Mouse (Mus musculus) liver, adult 2 months (tissue): ENCODE measurements around the gene Bank1. TPM values are rescaled to one million over a fixed set of nuclear protein-coding genes. Genes with fewer than 3 reads are reported as not detected.
"Not testable (repeated sequence)": the region's sequence is repeated elsewhere in the genome, so short reads cannot be mapped to it uniquely, and the experiment has no call there.

Experiments
- DNase-seq: peaks from one replicate; pipeline ENCODE4 v3.0.0-alpha.2; 2011; ENCODE audit warnings: low read depth, low spot score; ENCODE audit errors: extremely low read depth
- H3K27ac ChIP-seq: fragments of 200-500 bp; replicated peaks from 2 replicates; pipeline ENCODE4 v1.5.1; 2012; ENCODE audit warnings: low read depth, mild to moderate bottlenecking, control low read depth, inconsistent platforms, low read length; ENCODE audit not compliant: insufficient read depth
- H3K27me3 ChIP-seq: fragments of 200-500 bp; 2 replicates; pipeline ENCODE4 v1.6.1; 2012; ENCODE audit warnings: mild to moderate bottlenecking, moderate library complexity, low read length, inconsistent platforms; ENCODE audit not compliant: control insufficient read depth, insufficient read depth
- H3K36me3 ChIP-seq: fragments of 200-500 bp; 2 replicates; pipeline ENCODE4 v1.6.1; 2012; ENCODE audit warnings: low read length, inconsistent platforms; ENCODE audit not compliant: control insufficient read depth, insufficient read depth
- H3K4me1 ChIP-seq: fragments of 200-500 bp; 2 replicates; pipeline ENCODE4 v1.6.1; 2011; ENCODE audit warnings: low read length; ENCODE audit not compliant: control insufficient read depth, insufficient read depth
- H3K4me3 ChIP-seq: fragments of 200-500 bp; 2 replicates; pipeline ENCODE4 v1.5.1; 2011; ENCODE audit warnings: low read depth, mild to moderate bottlenecking, control low read depth, low read length, moderate library complexity; ENCODE audit not compliant: insufficient read depth
- H3K79me2 ChIP-seq: fragments of 200-500 bp; 2 replicates; pipeline ENCODE4 v1.6.1; 2012; ENCODE audit warnings: inconsistent platforms, mild to moderate bottlenecking, low read length, moderate library complexity; ENCODE audit not compliant: control insufficient read depth, insufficient read depth
- H3K9ac ChIP-seq: fragments of 200-500 bp; 2 replicates; pipeline ENCODE4 v1.6.1; 2012; ENCODE audit warnings: low read depth, mild to moderate bottlenecking, control low read depth, inconsistent platforms, low read length
- CTCF ChIP-seq: fragments of 200-500 bp; IDR thresholded peaks from 2 replicates; pipeline ENCODE4 v1.5.1; 2011; ENCODE audit warnings: low read depth, low read length, control low read depth
- POLR2A ChIP-seq: fragments of 200-500 bp; IDR thresholded peaks from 2 replicates; pipeline ENCODE4 v1.6.1; 2011; ENCODE audit warnings: low read length, control low read depth; ENCODE audit not compliant: insufficient read depth; ENCODE audit errors: extremely low read depth
- WGBS: fragments of 180-500 bp; shearing (Covaris S2); methylation state at CpG from one replicate; pipeline ENCODE4 v1.1.7; 2018; 5-methylcytosine and 5-hydroxymethylcytosine counted together
- polyA plus RNA-seq: library from polyadenylated mRNA; depleted of rRNA; stranded (reverse); fragments of >200 nt; gene quantifications from 2 replicates; pipeline ENCODE4 v1.2.3, GENCODE M21; 2012
- total RNA-seq: library from RNA; depleted of rRNA; stranded (reverse); fragments of >200 nt; gene quantifications from 2 replicates; pipeline ENCODE4 v1.2.3, GENCODE M21; 2014

Bank1 gene
- total and polyA plus RNA-seq, 2 experiments = 0.49 to 3.2 TPM

- H3K9ac ChIP-seq = no peak overlapping the region
- H3K36me3 ChIP-seq = no peaks in the 10 kb centered on the region
- WGBS = 80% methylated on average over 1 of the region's 1 CpGs
- no peaks in the 10 kb centered on the region for H3K27me3 ChIP-seq
- no peaks in the 10 kb centered on the region for H3K4me1 ChIP-seq
- TF ChIP-seq POLR2A (no peak), CTCF (no peak)
- H3K4me3 ChIP-seq = no peak overlapping the region
- DNase-seq = peak; percentile 14
- H3K27ac ChIP-seq = no peak overlapping the region
- H3K79me2 ChIP-seq = no peaks in the 10 kb centered on the region
Measured at GRCm38 (mm10) chr3:136347277-136347676, 21.4 kb upstream of the Bank1 start.

DNA sequence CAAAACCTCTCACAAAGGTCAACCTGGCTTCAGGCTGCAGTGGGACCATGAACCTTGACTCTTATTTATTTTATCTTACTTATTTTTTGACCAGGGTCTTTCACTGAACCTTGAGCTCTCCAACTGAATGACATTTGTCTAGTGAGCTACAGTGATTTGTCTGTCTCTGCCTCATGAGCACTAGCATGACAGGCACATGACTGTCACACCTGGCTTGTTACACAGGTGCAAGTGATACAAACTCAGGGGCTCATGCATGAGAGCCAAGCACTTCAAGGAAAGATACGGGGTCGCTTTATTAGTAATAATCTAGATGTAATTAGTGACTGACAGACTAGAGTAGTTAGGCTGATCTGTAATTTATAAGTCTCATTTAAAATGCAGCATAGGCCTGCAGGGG, 16.0 kb upstream of the Bank1 start:
- H3K27me3 ChIP-seq = no peaks in the 10 kb centered on the region
- H3K4me3 ChIP-seq = no peak overlapping the region
- H3K27ac ChIP-seq = no peak overlapping the region
- no peak for DNase-seq
- no peaks in the 10 kb centered on the region for H3K4me1 ChIP-seq
- H3K9ac ChIP-seq = no peak overlapping the region
- no peaks in the 10 kb centered on the region for H3K36me3 ChIP-seq
- H3K79me2 ChIP-seq = no peaks in the 10 kb centered on the region
- 94% methylated on average over 2 of the region's 2 CpGs for WGBS
- no peak for TF ChIP-seq POLR2A
- TF ChIP-seq CTCF = no peak

DNA sequence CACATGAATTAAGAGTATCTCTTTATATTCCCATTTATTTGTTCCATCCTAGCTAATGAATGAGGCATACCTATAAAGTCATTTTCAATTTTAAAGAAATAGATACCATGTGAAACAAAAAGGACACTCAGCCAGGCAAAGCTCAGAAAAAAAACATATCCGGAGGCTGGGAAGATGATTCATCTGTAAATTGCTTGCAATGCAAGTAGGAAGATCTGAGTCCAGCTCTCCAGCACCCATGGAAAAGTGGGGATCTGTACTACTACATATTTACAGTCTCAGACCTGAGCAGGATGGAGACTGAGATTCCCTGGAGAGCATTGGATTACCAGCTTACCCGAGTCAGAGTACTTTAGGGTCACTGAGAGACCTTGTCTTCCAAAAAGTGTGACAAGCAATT, 14.0 kb upstream of the Bank1 start:
- H3K9ac ChIP-seq = no peak overlapping the region
- TF ChIP-seq POLR2A = no peak
- no peak for TF ChIP-seq CTCF
- 78% methylated on average over 2 of the region's 2 CpGs for WGBS
- no peaks in the 10 kb centered on the region for H3K36me3 ChIP-seq
- H3K27me3 ChIP-seq = no peaks in the 10 kb centered on the region
- H3K79me2 ChIP-seq = no peaks in the 10 kb centered on the region
- no peak overlapping the region for H3K27ac ChIP-seq
- H3K4me3 ChIP-seq = no peak overlapping the region
- no peak for DNase-seq
- H3K4me1 ChIP-seq = no peaks in the 10 kb centered on the region

- Histone ChIP-seq H3K79me2 (no peaks in the 10 kb centered on the region), H3K27ac (no peak overlapping the region), H3K27me3 (no peaks in the 10 kb centered on the region), H3K4me3 (no peak overlapping the region), H3K4me1 (no peaks in the 10 kb centered on the region), H3K9ac (no peak overlapping the region), H3K36me3 (no peaks in the 10 kb centered on the region)
- 49% methylated on average over 2 of the region's 2 CpGs for WGBS
- TF ChIP-seq POLR2A (no peak), CTCF (no peak)
- peak; percentile 21 for DNase-seq
Measured at GRCm38 (mm10) chr3:136331135-136331534, 5.3 kb upstream of the Bank1 start.

- H3K9ac ChIP-seq = no peak overlapping the region
- no peak for DNase-seq
- no peaks in the 10 kb centered on the region for H3K27me3 ChIP-seq
- no peaks in the 10 kb centered on the region for H3K36me3 ChIP-seq
- H3K27ac ChIP-seq = no peak overlapping the region
- no peak for TF ChIP-seq CTCF
- no peak for TF ChIP-seq POLR2A
- no peaks in the 10 kb centered on the region for H3K4me1 ChIP-seq
- H3K4me3 ChIP-seq = no peak overlapping the region
- H3K79me2 ChIP-seq = no peaks in the 10 kb centered on the region
Measured at GRCm38 (mm10) chr3:136330043-136330442, 4.2 kb upstream of the Bank1 start.

GRCm38 (mm10) chr3:136329133-136329532, 3.3 kb upstream of the Bank1 start:
- H3K4me1 ChIP-seq = no peaks in the 10 kb centered on the region
- WGBS = 66% methylated on average over 6 of the region's 6 CpGs
- DNase-seq = no peak
- no peak overlapping the region for H3K27ac ChIP-seq
- TF ChIP-seq CTCF (no peak), POLR2A (no peak)
- no peaks in the 10 kb centered on the region for H3K27me3 ChIP-seq
- H3K4me3 ChIP-seq = no peak overlapping the region
- no peaks in the 10 kb centered on the region for H3K79me2 ChIP-seq
- no peaks in the 10 kb centered on the region for H3K36me3 ChIP-seq
- H3K9ac ChIP-seq = no peak overlapping the region

- not testable (repeated sequence) for DNase-seq, H3K79me2 ChIP-seq
Measured at GRCm38 (mm10) chr3:136324716-136325115, 1.1 kb downstream of the Bank1 start.

More at GRCm38 (mm10) chr3:136324716-136325115, 1.1 kb downstream of the Bank1 start:
- H3K27ac ChIP-seq, H3K27me3 ChIP-seq, H3K9ac ChIP-seq, H3K4me3 ChIP-seq, H3K36me3 ChIP-seq, H3K4me1 ChIP-seq: not testable (repeated sequence)
- 92% methylated on average over 6 of the region's 6 CpGs for WGBS
